Mouse (Mus musculus): ENCODE data around the gene Fam8a1.

Gene Fam8a1

GRCm38 (mm10) chr13:46669048-46669619 is at the start of gene Fam8a1:
Fam8a1 (plus strand) TSS chr13:46669522.
- DNase-seq (ENCODE audit: low spot score in 2 of 2) = peak; percentile 82 to 90

- DNase-seq (ENCODE audit: low spot score in 2 of 2) = peak in 1 of 2 experiments; percentile 19
Measured at GRCm38 (mm10) chr13:46619633-46620032, 49.7 kb upstream of the Fam8a1 start.

- no peak for DNase-seq (ENCODE audit: low spot score in 2 of 2)
Measured at GRCm38 (mm10) chr13:46620964-46621757, 48.2 kb upstream of the Fam8a1 start.

- DNase-seq (ENCODE audit: low spot score in 2 of 2) = no peak
Measured at GRCm38 (mm10) chr13:46626608-46627007, 42.7 kb upstream of the Fam8a1 start.

- DNase-seq (ENCODE audit: low spot score in 2 of 2) = no peak
Measured at GRCm38 (mm10) chr13:46627841-46628240, 41.5 kb upstream of the Fam8a1 start.

GRCm38 (mm10) chr13:46629391-46629790 is 39.9 kb upstream of the Fam8a1 start:
- DNase-seq (ENCODE audit: low spot score in 2 of 2) = no peak

GRCm38 (mm10) chr13:46632796-46633195 is 36.5 kb upstream of the Fam8a1 start:
- no peak for DNase-seq (ENCODE audit: low spot score in 2 of 2)

GRCm38 (mm10) chr13:46633320-46634132 is 35.8 kb upstream of the Fam8a1 start:
- no peak for DNase-seq (ENCODE audit: low spot score in 2 of 2)

GRCm38 (mm10) chr13:46634133-46634488 is 35.2 kb upstream of the Fam8a1 start:
- DNase-seq (ENCODE audit: low spot score in 2 of 2) = no peak

- DNase-seq (ENCODE audit: low spot score in 2 of 2) = no peak
Measured at GRCm38 (mm10) chr13:46640608-46641468, 28.5 kb upstream of the Fam8a1 start.

- peak in 1 of 2 experiments; percentile 7 for DNase-seq (ENCODE audit: low spot score in 2 of 2)
Measured at GRCm38 (mm10) chr13:46642318-46642717, 27.0 kb upstream of the Fam8a1 start.

GRCm38 (mm10) chr13:46644175-46644574 is 25.1 kb upstream of the Fam8a1 start:
- no peak for DNase-seq (ENCODE audit: low spot score in 2 of 2)

- DNase-seq (ENCODE audit: low spot score in 2 of 2) = no peak
Measured at GRCm38 (mm10) chr13:46645476-46645875, 23.8 kb upstream of the Fam8a1 start.

- DNase-seq (ENCODE audit: low spot score in 2 of 2) = no peak
Measured at GRCm38 (mm10) chr13:46651853-46652252, 17.5 kb upstream of the Fam8a1 start.

GRCm38 (mm10) chr13:46652671-46653070 is 16.7 kb upstream of the Fam8a1 start:
- DNase-seq (ENCODE audit: low spot score in 2 of 2) = no peak

GRCm38 (mm10) chr13:46653671-46654070 is 15.7 kb upstream of the Fam8a1 start:
- no peak for DNase-seq (ENCODE audit: low spot score in 2 of 2)

GRCm38 (mm10) chr13:46654566-46654965 is 14.8 kb upstream of the Fam8a1 start:
- no peak for DNase-seq (ENCODE audit: low spot score in 2 of 2)

- no peak for DNase-seq (ENCODE audit: low spot score in 2 of 2)
Measured at GRCm38 (mm10) chr13:46659211-46659610, 10.1 kb upstream of the Fam8a1 start.

- DNase-seq (ENCODE audit: low spot score in 2 of 2) = no peak
Measured at GRCm38 (mm10) chr13:46663461-46663964, 5.8 kb upstream of the Fam8a1 start.

- DNase-seq (ENCODE audit: low spot score in 2 of 2) = peak in 1 of 2 experiments; percentile 12
Measured at GRCm38 (mm10) chr13:46669620-46670271, 424 bp downstream of the Fam8a1 start.

GRCm38 (mm10) chr13:46670514-46670913 is 1.2 kb downstream of the Fam8a1 start:
- no peak for DNase-seq (ENCODE audit: low spot score in 2 of 2)
